Comparison of ENCODE assay signal across 12 mouse cellular contexts in genomic region chr6:107431033-107431432, GRCm38 (mm10).
DNase-seq lines count a peak whose midpoint lies in the region; ATAC-seq and TF ChIP-seq lines count a peak whose summit lies in the region.
"Had no signal": no experiment of that assay in that cellular context is flagged by ENCODE, and none has a peak within 500 bp of the region (broad histone marks: within the 10 kb centered on the region; RNA-seq: fewer than 3 reads in every experiment).

No protein-coding gene starts in this region.

- H3K27ac ChIP-seq in hindbrain, embryonic 10.5 days, result peak overlapping the region; percentile 62; the same call in 1 of the 2 replicates
- no peak overlapping the region for H3K27ac ChIP-seq in hindbrain, embryonic 12.5 days
- no peak overlapping the region for H3K27ac ChIP-seq in stomach, postnatal 0 days (replicated peaks)
- H3K27ac ChIP-seq: heart, embryonic 10.5 days had no signal

- H3K4me3 ChIP-seq in hindbrain, embryonic 10.5 days, result no peak overlapping the region
- no peak overlapping the region for H3K4me3 ChIP-seq in hindbrain, embryonic 12.5 days
- H3K4me3 ChIP-seq in stomach, postnatal 0 days (ENCODE audit: low read depth, low read length), result no peak overlapping the region
- H3K4me3 ChIP-seq: heart, embryonic 10.5 days had no signal

- ATAC-seq in hindbrain, embryonic 12.5 days (ENCODE audit: low FRiP score), result no peak
- ATAC-seq in stomach, postnatal 0 days (ENCODE audit: low FRiP score, low TSS enrichment), result no peak

- no peaks in the 10 kb centered on the region for H3K27me3 ChIP-seq in hindbrain, embryonic 10.5 days (ENCODE audit: insufficient read depth, poor library complexity, severe bottlenecking)
- H3K27me3 ChIP-seq in hindbrain, embryonic 12.5 days, result no peaks in the 10 kb centered on the region
- H3K27me3 ChIP-seq in stomach, postnatal 0 days (ENCODE audit: control insufficient read depth, insufficient read depth, low read length), result no peaks in the 10 kb centered on the region

- no peak overlapping the region for H3K9ac ChIP-seq in hindbrain, embryonic 12.5 days
- H3K9ac ChIP-seq in stomach, postnatal 0 days (ENCODE audit: low read length), result no peak overlapping the region
- H3K9ac ChIP-seq: lung, embryonic 14.5 days had no signal

- H3K9me3 ChIP-seq in hindbrain, embryonic 10.5 days, result no peaks in the 10 kb centered on the region
- H3K9me3 ChIP-seq in hindbrain, embryonic 12.5 days (replicated peaks), result no peaks in the 10 kb centered on the region
- no peaks in the 10 kb centered on the region for H3K9me3 ChIP-seq in stomach, postnatal 0 days (ENCODE audit: control insufficient read depth, low read length)
- H3K9me3 ChIP-seq: heart, embryonic 10.5 days had no signal

- no peak overlapping the region for H3K4me2 ChIP-seq in hindbrain, embryonic 12.5 days (replicated peaks)
- H3K4me2 ChIP-seq in stomach, postnatal 0 days (replicated peaks; ENCODE audit: low read depth), result no peak overlapping the region
- H3K4me2 ChIP-seq: lung, embryonic 14.5 days had no signal

- WGBS in hindbrain, embryonic 10.5 days, result 82% methylated on average over 4 of the region's 4 CpGs
- WGBS in hindbrain, embryonic 12.5 days, result 71% methylated on average over 4 of the region's 4 CpGs
- 76% methylated on average over 4 of the region's 4 CpGs for WGBS in stomach, postnatal 0 days

- DNase-seq in hindbrain, embryonic 10.5 days (ENCODE audit: low spot score), result no peak
- DNase-seq in right cerebral cortex, adult 2 months (ENCODE audit: low spot score in 2 of 2), result peak; percentile 6 to 13
- no peak for DNase-seq in right cerebral cortex, adult 18-20 months
- DNase-seq in gastrocnemius, postnatal 10 days, result peak; percentile 69
- peak; percentile 15 for DNase-seq in right cerebral cortex, postnatal 4 days
- no peak for DNase-seq in urinary bladder, adult 2 months (ENCODE audit: low spot score)
- DNase-seq in stomach, postnatal 0 days (ENCODE audit: low spot score), result no peak
- DNase-seq: cerebellum, postnatal 36 days; kidney, postnatal 36 days; lung, embryonic 14.5 days had no signal

- no peak for TF ChIP-seq EP300 in stomach, postnatal 0 days (optimal IDR thresholded peaks at IDR 0.05)

- TF ChIP-seq CTCF in stomach, postnatal 0 days (IDR thresholded peaks at IDR 0.05; ENCODE audit: low read depth), result no peak

- peaks cover 20% of the 10 kb centered on the region; the same call in 1 of the 2 replicates for H3K4me1 ChIP-seq in hindbrain, embryonic 10.5 days (replicated peaks)
- 0 out of 2 replicates have a peak, but pooled peaks cover 3% of the 10 kb centered on the region for H3K4me1 ChIP-seq in hindbrain, embryonic 12.5 days
- no peaks in the 10 kb centered on the region for H3K4me1 ChIP-seq in stomach, postnatal 0 days (replicated peaks; ENCODE audit: control insufficient read depth, insufficient read depth)
- H3K4me1 ChIP-seq: heart, embryonic 10.5 days had no signal

- no peaks in the 10 kb centered on the region for H3K36me3 ChIP-seq in hindbrain, embryonic 10.5 days
- H3K36me3 ChIP-seq in hindbrain, embryonic 12.5 days, result no peaks in the 10 kb centered on the region
- no peaks in the 10 kb centered on the region for H3K36me3 ChIP-seq in stomach, postnatal 0 days (ENCODE audit: control insufficient read depth, insufficient read depth, low read length)
- H3K36me3 ChIP-seq: heart, embryonic 10.5 days had no signal

Comparison
In these comparisons a context has a peak if more than half of its experiments do, and no peak if none do; other contexts are left out.
1. DNase-seq: peak in right cerebral cortex, adult 2 months (2 of 2), gastrocnemius, postnatal 10 days (single experiment) and right cerebral cortex, postnatal 4 days (single experiment); none in hindbrain, embryonic 10.5 days (single experiment), right cerebral cortex, adult 18-20 months (single experiment), urinary bladder, adult 2 months (single experiment) and stomach, postnatal 0 days (single experiment).